Mouse (Mus musculus) T-helper 17 cell (primary cell): ENCODE data around the gene Chpf.

ENCODE experiments used
- in situ Hi-C, 2 experiments: fragments of 300-600 bp; cut with MboI, MseI; formaldehyde crosslinking; loops; 1 replicate in 1 of 2; 2 replicates in 1 of 2; pipeline ENCODE4 v1.15.1; 2025; ENCODE audit warnings: high pct_unique_total_duplicates in 2 of 2

Chpf gene

DNA sequence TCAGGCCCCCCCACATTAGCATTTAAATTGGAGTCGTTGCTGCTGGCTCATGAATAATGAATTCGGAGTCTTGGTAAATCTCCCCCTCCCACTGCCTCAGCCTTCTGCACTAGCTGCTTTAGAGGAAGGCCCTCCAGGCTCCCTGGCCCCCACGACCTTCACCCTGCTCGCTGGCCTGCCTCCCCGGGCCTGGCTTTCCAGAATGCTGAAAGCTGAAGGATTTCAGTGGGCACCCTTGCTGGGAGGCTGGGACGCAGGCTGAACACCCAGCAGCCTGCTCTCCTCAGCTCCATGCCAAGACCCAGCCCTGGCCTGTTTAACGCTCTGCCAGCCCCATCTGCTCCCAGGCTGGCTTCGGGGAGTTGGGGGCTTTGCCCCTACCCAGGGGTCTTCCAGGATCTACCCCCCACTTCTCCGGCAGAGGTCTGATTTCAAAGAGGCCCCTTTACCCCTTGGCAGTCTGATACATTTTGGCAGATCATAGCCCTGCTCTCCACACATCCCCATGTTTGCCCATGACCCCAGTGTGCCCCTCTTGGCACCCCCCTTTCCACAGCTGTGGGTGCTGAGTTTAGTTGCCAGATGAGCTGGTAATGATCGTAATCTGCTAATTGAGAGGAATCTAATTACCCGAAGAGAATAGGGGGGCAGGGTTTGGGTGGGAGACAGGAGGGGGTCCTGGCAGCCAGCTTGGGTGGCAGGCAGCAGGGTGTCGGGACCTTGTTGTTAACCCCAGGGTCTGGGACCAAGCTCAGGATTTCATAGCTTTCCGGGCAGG is 35.7 kb downstream of the Chpf start:
- in situ Hi-C loops: no loop called here

DNA sequence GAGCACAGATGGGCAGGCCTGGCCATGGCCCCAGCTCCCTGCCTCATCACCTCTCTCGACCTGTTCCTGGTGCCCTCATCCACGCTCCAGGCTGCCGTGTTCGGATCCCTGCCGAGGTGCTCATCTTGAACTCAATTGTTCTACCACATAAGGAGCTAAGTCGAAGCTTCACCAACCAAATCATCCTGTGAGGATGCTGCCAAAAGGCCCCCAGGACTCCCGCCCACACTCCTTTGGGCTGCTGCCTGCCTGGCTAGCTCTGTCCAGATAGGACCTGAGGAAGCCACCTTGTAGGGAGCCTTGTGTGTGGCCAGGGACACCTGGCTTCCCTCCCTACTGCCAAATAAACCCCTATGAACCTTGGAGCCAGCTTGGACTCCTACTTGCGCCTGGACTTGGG is 36.3 kb downstream of the Chpf start:
- in situ Hi-C loops: no loop called here

DNA sequence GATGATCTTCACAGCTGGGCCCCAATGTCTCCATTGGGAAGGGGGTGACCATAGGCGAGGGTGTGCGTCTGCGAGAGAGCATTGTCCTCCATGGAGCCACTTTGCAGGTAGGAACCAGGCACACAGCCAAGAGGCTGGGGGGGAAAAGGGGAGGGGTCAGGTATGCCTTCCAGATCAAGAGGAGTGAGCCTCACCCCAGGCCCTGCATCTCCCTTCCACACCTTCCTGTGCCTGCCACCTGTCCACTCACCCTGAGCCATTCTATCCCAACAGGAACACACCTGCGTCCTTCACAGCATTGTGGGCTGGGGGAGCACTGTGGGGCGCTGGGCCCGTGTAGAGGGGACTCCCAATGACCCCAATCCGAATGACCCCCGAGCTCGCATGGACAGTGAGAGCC is 36.9 kb downstream of the Chpf start:
- in situ Hi-C loops: no loop called here

DNA sequence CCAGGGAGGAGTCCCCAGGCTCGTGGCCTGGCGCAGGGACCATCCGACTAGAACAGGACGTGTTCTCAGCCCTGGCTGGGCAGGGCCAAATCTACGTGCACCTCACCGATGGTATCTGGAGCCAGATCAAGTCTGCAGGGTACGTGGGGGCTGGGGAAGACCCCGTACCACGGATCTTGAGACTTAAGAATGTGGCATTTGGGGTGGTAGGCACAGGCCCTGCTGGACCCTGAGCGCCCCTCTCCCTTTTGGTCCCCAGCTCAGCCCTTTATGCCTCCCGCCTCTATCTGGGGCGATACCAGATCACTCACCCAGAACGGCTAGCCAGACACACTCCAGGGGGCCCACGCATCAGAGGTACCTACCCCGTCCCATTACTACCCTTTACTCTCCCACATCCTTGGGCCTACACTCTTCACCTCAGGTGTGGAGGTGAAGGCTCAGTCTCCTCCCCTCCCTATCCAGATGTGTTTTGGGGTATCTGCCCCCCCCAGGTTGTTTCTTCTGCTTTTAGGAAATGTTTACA is 37.6 kb downstream of the Chpf start:
- in situ Hi-C loops: no loop called here

DNA sequence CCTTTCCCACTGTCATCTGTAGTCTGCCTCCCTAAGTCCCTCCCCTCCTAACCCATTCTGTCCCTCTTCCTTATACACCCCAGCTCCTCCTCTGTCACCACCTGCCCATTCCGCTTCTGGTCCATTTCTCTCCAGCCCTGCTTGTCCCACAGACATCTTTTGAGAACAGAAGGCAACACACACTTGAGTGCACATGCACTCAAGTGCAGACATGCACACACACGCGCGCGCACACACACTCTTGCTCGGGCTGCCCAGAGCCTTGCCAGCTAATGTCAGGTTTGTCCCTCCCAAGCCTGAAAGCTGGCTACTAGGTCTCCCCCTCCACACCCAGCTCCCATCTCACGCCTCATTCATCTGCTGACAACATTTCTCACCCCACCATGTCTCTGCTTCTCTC is 38.4 kb downstream of the Chpf start:
- in situ Hi-C loops: no loop called here

DNA sequence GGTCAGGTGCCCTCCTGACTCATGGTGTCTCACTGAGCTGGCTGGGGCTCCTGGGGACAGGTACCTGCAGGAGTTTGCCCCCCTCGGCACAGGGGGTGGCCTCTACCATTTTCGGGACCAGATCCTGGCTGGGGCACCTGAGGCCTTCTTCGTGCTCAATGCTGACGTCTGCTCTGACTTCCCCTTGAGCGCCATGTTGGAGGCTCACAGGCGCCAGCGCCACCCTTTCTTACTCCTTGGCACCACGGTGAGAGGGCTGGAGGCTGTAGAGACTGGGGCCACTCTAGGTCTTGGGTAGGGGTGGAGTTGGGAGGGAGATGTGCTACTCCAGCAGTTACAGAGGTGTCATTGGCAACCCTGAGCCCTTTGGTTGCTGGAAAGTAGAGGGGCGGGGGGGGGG is 40.3 kb downstream of the Chpf start:
- in situ Hi-C loops: no loop called here

DNA sequence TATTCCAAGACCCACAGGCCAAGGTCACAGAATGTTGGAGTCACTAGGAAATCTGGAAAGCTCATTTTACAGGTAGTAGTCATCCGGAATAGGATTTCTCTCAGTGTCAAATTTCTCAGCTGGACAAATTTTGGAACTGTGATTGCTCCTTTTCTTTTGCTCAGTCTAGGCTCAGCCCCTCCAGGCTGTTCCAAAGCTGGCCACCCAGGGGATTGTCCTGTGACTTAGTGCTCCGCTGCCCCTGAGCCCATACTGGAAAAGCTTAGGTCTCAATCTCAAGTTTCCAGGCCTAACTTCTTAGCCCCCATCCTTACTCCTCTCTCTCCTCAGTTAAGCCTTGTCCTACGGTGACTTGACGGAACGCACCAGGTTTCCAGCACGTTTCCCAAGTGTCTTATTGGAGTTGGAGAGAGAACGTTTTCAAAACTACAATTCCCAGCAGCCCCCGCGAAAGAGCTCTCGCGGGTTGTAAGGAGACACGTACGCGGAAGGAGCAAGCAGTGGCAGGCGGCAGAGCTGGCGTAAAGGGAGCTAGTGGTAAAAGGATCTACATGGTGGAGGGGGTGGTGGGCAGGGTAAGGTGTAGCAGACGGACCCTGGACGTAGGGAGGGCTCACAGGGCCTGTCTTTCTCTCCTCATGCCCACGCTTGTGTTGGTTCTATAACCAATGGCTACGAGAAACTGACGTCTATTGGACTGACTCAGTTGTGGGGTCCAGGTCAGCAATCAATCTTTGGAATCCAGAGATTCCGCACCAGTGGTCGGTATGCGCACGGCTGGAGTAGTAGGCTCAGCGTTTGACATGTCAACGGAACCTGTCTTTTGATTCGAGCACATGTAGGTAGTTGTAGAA is 43.4 kb downstream of the Chpf start, which contains the start of gene Gmppa:
Gmppa (plus strand) TSS at position 456 of the 854 bp plus-strand sequence.
- in situ Hi-C loops: no loop called here

DNA sequence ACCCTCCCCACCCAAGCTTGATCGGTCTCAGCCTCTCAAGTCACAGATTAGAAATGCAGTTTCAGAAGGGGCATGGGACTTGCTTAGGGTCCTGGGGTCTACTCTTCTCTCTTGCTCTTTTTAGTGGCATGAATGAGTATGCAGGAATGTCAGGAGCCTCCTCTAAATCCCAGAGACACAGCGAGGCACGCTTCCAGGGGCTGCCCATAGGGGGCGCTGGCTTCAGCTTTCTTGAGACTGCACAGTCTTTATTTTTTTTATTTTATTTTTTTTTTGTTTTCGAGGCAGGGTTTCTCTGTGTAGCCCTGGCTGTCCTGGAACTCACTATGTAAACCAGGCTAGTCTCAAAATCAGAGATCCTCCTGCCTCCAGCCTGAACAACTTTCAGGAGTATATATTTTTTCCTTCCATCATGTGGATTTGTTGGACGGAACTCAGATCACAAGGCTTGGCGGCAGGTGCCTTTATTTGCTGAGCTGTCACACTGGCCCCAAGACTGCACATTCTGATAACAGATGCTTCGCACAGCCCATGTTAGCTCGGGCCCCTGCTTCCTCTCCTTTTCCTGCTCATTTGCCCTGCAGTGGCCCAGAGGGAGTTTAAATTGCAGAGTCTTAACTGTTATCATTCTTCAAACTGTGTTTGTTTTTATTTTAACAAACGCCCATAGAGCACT is 53.2 kb downstream of the Chpf start:
- in situ Hi-C loops: no loop called here
